Mouse (Mus musculus): ENCODE data around the gene Akr1c19.
"Not testable (repeated sequence)": the region's sequence is repeated elsewhere in the genome, so short reads cannot be mapped to it uniquely, and the experiment has no call there.

Gene Akr1c19

DNA sequence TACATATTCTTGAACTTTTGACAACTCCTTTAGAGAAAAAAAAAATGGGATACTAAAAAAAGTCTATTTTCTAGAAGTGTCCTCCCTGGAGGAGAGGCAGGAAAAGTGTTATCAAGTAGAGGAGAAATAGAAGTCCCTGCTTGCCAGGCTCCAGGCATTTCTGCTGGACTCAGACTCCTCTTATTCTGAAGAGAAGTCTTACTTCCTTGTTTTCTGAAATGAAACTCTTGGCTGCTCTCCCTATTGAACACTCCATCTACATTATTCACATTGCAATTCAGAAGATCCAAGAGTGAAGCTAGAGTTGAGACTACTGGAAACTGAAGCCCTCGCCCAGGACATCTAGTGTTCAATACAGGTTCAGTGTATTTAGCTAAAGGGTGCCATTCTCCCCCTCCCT lies at the start of gene Akr1c19:
Gene Akr1c19, plus strand, starts transcription at position 260 of the 400 bp plus-strand sequence.
- no peak for DNase-seq

DNA sequence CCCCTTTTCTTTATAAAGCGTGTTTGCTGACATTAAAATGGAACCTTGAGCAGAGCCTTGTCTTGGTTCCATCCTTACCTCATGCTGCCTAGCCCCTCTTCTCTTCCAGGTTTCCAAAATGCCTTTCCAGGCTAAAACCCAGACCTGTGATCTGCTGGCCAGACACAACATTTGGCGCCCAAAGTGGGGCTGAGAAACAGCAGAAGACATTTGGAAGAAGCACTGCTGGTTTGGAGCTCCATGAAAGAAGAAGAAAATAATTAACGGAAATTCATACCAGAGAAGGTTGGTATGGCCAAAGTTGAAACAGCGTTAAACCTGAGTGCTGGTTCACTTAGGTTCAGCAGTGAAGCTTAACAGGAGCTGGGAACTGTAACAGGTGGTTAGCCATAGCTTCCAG lies 47.2 kb upstream of the Akr1c19 start:
- DNase-seq, result not testable (repeated sequence)

DNA sequence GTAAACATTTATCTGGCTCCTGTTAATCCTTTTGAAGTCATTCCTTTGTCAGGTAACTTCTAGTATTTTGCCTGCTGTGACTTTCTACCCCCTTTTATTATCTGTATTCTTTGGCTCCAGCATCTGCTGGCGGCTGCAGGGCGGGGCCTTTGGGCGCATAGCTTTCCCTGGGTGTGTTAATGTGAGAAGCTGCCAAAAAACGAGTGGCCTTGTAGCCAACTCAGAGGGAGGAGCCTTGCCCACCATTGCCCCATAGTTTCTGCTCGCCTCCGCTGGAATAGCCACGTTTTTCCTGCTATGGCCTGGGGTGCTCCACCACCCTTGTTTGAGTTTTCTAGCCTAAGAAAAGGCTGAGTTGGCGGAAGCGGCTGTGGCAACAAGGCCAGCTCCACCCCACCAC lies 45.4 kb upstream of the Akr1c19 start:
- DNase-seq, result no peak

DNA sequence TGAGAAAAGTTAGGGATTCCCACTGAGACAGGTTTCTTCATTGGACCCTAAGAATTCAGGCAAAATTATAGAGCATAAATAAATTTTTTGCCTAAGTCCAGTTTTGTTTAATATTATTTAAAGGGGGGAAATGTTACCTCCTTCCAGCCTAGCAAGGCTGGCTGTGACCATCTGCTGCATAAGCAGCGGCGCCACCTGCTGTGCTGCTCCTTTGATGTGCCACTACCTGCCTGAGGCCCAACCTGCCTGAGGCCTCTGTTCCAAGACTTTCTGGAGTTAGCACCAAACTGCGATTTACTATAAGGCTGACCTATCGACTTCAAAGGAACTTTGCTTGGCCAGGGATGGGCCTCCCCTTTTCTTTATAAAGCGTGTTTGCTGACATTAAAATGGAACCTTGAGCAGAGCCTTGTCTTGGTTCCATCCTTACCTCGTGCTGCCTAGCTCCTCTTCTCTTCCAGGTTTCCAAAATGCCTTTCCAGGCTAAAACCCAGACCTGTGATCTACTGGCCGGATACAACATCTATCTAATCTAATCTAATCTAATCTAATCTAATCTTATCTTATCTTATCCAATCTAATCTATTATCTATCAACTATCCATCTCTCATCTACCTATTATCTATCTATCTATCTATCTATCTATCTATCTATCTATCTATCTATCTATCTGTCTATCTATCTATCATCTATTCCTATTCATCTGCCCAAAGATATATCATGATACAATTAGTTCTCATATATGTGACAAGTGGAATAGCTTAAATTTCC lies 41.7 kb upstream of the Akr1c19 start:
- DNase-seq, result peak; percentile 10

DNA sequence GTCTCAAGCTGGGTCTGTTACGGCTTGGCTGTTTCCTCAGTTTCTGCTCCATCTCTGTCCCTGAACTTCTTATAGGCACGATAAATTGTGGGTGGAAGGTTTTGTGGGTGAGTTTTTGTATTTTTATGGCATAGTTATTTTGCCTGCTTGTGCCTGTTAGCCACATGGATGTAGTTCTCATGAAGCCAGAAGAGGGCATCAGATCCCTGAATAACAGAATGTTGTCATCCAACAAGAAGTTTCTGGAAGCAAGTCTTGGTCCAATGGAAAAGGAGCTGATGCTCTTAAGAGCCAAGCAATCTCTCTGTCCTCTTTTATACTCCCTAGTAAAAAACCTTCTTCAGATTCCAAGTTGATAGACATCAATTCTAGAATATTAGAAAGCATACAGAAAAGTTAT lies 40.3 kb upstream of the Akr1c19 start:
- DNase-seq, result peak; percentile 13

DNA sequence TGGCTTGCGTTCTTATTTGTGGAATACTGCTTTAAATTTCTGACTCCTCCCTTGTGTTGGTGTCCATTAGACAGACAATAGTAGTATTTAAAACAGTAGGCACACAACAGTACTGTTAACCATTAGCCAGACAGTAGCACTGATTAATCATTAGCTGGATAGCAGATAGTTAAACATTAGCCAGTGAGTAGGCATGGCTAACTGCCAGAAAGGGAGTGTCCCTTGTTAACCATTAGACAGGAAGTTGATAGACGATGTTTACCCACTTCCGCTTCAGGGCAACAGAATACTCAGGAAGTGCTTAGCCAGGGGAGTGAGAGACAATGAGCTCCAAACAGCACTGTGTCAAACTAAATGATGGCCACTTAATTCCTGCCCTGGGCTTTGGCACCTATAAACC lies 37.6 kb upstream of the Akr1c19 start, which contains the start of gene Akr1c13:
Gene Akr1c13, plus strand, starts transcription at position 247 of the 400 bp plus-strand sequence.
- DNase-seq, result peak; percentile 7

DNA sequence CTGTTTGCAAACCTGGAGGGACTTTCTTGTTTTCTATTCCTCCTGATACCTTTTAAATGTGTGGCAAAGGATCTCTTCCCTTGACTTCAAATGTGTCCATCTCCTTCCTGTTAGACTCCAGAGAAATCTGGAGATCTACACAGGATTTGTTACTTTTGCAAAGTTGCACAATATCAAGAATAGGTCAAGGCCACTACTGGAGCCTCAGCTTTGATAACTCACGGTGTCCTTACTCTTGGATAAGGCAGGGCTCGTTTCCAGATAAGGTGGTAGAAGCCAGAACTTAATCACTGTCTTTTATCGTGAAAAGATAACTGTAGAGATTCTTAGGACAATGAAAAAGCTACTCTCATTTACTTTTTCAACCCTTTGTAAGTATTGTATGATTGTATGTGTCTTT lies 36.0 kb upstream of the Akr1c19 start:
- no peak for DNase-seq

DNA sequence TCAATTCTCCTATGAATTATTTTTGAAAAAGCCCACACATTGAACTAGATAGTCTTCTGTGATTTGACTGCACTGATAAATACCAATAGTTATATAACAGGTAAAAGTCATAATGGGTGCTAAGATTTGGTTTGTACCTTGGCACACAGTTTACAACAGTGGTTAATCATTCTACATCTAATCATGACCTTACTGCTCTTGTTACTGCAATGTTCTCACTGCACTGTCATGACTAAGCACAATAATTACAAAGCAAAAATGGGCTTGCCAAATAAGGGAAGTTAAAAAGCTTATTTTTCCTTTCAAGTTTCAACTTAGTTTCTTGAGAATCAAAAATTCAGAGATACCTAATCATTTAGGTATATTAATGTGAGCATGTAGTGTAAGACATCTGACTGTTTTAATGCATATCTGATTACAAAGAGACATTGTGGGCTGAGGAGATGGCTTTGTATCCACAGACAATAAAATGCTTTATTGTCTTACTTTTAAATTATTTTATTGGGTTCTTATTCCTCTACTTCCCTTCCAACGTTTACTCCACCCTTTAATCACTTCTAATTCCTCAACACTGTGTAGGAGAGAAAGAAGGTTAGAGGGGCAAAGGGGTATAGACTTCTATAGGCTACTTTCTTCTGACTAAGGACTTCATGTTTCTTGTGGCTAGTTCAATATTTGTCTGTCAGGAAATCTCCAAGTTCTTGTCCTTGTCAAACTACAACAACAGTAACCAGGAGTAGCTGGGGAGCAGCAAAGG lies 22.2 kb upstream of the Akr1c19 start:
- DNase-seq, result no peak

DNA sequence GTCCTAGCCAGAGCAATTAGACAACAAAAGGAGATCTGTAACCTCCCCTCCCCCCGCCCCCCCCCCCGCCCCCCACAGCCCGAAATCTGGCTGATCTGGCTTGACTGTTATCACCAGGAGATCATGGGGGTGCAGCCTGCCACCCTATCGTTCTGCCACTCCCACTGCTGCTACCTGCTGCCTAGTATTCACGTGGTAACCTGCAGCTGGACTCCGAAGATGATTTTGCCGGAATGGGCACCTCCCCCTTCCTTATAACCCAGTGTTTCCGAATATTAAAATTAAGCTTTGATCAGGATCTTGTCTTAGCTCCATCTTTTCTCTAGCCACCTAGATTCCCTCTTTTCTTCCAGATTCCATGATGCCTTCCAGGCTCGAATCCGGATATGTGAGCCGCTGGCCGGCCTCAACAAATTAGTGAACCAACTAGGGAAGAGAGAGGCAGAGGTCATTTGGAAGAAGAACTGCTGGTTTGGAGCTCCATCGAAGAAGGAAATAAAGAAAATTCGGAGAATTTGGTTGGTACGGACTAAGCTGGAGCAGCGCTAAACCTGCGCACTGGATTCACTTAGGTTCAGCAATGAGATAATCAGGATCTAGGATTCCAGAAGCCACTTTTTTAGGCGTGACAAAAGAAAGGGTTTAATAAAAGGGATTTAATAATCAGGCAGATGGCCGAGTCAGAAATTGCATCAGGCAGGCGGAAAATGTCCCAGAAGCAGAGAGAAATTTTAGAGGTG lies 16.8 kb upstream of the Akr1c19 start:
- DNase-seq, result no peak

DNA sequence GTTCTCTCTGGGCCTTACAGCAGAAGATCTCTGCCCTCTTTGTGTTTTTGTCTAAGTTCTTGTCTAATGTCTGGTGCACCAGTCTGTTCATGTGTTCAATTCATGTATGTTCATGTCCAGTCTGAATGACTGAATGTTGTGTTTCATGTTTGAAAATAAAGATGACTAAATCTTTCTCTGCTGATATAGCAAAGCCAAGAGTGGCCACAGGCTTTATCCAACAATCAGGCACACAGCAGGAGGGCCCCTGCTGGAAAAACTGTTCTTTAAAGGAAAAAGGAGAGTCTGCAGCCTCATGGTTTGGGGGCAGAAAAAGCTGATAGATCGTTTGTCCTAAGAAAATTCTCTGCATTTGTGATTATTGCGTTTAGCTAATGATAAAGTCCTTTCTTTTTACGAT lies 16.2 kb upstream of the Akr1c19 start:
- no peak for DNase-seq

DNA sequence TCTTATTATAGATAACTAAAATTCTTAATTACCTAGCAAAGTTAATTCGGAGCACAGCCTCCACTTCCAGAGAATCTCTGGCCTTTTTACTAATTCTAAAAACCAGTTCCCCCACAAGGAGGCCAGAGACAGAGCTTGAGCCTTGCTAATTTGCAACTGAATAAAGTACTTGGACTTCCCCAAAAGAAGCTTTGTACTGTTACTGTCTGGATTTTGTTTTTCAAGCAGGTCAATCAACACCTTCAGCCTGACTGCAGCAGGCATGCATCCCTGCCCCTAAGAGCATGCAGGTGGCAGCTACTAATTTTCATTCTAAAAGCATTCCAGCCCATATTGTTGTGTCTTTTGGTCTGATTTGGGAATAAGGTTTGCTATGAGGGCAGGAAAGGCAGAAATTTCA lies 13.0 kb upstream of the Akr1c19 start:
- not testable (repeated sequence) for DNase-seq

DNA sequence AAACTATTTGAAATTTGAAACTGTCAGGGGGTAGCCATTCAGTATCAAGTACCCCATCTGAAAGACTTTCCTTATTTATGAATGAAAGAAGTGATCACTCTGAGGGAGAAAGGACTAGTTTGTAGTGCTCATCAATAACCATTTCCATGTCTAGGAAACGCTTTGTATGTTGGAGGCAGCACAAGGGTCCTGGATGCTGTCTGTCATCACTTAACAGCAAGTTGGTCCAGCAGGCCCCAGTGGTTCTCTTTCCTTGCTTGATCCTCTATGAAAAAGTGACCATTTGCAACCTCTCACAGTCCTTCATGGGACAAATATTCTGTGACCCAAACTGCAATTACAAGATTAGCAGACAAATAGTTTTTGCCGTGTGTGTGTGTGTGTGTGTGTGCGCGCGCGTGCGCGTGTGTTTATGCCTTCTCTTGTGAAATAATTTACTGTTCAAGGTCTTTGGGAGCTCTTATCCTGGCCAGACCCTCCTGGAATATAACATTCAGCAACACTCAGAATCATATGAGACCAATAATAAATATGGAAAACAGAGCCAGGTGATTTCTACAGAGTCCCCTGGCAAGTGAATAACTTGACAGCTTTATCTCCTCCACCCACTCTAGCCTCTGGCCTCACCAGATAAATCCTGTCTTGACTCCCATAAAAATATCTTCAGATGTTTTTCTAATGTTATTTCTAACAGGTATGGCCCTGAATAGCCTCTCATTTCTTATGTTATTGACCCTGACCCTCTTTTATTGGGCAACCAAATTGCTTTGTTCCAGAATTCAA lies 2.5 kb downstream of the Akr1c19 start:
- DNase-seq, result no peak

DNA sequence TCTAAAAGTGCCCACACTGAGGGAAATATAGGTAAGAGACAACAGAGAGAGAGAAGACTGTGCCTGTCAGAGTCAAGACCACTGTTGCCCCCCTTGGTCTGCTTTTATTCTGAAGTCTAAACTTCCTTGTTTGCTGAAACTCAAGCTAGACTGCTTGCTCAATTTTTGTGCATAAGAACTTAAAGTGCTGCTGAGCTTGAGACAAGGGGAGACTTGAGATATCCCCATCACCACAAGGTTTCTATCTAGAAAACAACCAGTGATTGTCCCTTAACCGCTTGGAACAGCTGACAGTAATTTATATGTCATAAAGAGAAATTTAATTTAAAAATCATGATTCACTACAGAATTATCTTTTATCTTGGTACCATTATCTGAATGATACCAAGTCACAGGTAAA lies 4.6 kb downstream of the Akr1c19 start:
- no peak for DNase-seq

DNA sequence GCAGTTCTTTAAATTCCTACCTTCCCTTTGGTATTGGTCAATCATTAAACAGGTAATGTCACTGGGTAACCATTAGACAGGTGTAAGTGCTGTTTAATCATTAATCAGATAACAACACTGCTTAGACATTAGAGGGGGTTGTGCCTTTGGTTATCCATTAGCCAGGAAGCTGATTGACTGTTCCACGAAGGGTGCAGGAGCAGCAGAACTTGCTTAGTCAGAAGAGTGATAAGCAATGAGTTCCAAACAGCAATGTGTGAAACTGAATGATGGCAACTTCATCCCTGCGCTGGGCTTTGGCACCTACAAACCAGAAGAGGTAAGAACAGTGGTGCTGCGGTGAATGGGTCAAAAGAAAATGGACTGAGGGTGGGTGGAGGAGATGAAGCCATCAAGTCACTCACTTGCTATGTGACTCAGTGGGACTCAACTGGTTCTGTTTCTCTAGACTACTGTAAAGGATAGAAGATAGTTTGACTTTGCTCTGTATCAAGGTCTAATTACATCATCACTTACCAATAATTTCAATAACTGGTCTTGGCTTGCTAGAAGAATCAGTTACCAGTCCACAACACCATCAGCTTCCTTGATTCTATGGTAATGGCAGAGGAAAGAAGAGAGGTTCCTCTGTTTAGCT lies 5.2 kb downstream of the Akr1c19 start:
- no peak for DNase-seq

DNA sequence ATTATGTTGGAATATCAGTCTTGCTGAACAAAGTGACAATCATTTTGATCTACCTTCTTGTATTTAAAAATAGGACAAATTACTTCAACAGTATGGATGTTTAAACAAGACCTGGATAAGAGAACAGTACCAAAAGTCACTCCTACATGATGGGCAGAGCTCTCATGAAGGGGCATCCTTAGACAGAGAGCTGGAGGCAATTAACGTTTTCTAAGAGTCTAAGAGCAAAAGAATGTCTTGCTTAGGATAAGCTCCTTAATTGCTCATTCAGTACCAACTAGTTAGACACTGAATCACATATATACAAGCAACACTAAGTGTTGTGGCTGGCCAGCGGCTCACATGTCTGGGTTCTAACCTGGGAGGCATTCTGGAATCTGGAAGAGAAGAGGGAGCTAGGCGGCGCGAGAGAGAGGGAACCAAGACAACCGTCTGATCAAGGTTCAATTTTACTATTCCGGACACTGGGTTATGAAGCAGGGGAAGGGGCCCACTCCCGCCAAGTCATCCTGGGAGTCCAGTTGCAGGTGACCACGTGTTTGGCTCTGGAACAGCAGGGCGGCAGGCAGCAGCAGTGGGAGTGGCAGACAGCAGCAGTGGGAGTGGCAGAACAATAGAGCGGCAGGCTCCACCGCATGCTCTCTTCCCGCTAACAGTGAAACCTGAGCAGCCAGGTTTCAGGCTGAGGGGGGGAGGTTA lies 16.5 kb downstream of the Akr1c19 start:
- peak; percentile 77 for DNase-seq

DNA sequence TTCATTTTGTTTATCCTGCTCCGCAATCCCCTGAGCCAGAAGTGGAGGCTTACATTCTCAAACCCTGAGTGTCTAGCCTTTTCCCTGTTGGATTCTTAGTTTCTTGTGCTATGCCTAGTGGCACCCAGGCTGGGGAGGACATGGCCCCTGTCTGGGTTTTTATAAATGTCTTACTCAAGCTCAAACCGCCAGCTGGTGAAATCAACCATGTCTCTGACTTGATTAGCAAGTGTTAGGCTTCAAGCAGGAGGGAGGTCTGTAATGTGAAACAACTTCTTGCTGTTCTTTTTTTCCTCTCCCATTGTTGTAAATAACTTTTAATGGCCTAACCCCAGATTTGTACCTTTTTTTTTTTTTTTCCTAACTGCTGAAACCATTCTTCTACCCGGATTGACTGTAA lies 20.8 kb downstream of the Akr1c19 start:
- no peak for DNase-seq

DNA sequence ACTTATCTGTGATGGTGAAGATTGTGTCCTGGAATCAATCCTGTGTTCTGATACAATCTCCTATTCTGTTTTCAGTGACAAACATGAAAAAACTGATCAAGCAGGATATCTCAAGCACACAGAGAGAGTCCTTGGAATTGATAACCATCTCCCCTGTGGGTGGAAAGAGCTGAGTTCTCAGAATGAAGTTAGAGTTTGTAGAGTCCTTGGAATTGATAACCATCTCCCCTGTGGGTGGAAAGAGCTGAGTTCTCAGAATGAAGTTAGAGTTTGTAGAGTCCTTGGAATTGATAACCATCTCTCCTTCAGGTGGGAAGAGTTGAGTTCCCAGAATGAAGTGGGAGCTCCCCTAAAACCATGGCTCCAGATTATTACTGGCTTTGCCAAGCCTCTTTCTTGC lies 28.4 kb downstream of the Akr1c19 start:
- DNase-seq, result not testable (repeated sequence)

DNA sequence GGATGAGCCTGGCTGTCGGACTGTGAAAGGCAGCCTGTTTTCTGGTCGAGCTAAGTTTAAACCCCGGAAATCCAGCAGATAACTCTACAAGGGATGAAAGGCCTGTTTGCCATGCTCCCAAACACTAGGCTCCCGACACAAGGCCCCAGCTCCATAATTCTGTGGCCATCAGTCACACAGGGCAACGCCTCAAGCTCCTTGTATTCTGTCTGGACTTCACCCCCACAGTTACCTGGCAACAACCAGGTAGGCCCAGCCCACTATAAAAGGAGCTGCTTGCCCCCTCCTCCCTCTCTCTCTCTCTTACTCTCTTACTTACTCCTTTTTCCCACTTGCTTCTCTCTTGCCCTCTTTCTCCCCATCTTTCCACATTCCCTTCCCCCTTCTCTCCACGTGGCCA lies 28.8 kb downstream of the Akr1c19 start:
- no peak for DNase-seq

DNA sequence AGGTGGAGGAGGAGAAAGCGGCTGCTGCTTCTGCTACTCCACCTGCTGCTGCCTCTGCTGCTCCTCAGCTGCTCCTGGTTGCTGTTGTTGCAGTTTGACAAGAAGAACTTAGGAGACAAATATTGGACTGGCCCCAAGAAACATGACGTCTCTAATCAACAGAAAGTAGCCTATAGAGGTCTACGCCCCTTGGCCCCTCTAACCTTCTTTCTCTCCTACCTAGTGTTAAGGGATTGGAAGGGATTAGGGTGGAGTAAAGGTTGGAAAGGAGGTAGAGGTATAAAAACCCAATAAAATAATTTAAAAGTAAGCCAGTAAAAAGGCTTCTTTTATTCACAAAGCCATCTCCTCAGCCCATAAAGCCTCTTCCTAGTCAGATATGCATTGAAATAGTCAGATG lies 36.1 kb downstream of the Akr1c19 start:
- no peak for DNase-seq

DNA sequence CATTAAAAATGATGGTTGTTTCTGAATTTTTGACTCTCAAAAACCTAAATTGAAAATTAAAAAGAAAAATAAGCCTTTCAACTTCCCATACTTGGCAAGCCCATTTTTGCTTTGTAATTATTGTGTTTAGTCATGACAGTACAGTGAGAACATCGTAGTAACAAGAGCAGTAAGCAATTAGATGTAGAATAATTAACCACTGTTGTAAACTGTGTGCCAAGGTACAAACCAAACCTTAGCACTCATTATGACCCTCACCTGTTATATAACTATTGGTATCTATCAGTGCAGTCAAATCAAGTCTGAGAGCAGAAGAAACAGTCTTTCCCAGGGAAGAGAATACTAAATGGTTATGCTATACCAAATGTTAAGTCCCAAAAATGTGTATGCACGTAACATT lies 36.5 kb downstream of the Akr1c19 start:
- DNase-seq, result no peak

DNA sequence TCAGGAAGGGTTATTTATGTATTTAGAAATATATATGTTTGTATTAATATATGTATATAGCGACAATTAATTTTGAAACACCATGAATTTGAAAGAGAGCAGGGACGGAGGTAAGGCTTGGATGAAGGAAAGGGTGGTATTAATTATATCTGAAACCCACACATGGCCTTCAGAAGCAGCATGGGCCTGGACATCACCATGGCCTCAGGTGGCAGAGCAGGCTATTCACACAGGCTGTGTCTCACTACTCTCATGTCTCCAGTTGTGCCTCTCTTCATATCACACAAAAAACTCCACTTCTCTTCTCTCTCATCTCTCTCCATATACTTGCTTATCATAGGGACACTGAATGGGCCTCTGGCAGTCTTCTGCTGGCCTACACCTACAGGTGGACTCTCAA lies 37.0 kb downstream of the Akr1c19 start:
- DNase-seq, result not testable (repeated sequence)

DNA sequence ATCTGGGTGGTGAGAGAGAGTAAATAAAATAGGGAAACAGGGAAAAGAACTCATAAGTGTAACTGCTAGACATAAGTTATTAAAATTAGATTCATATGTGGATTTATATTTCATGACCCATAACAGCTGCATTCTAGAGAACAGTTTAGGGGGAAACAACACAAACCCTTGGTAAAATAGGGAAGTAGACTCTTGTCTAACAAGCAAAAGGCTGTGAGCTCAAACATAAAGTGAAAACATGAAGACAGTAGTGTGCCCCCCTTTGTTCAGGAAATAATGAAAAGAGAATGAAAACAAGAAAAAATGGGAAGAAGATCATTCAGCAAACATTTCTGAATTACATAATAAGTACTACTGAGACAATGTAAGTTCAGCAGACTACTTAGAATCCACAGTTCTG lies 42.4 kb downstream of the Akr1c19 start:
- DNase-seq, result no peak

All from embryo, embryonic 11 days (tissue).